Mouse (Mus musculus): ENCODE results near the gene Sept9.

Sept9 gene

GRCm38 (mm10) chr11:117406711-117407110 is 207.2 kb downstream of the Sept9 start:
- DNase-seq (ENCODE audit: low spot score in 2 of 2), result no peak

- DNase-seq (ENCODE audit: low spot score in 2 of 2), result peak in 1 of 2 experiments; percentile 21
These were observed 207.7 kb downstream of the Sept9 start for GRCm38 (mm10) chr11:117407196-117407595.

- peak; percentile 66 to 87 for DNase-seq (ENCODE audit: low spot score in 2 of 2)
These were observed 208.4 kb downstream of the Sept9 start for GRCm38 (mm10) chr11:117407651-117408441.

GRCm38 (mm10) chr11:117408442-117409031 is 209.1 kb downstream of the Sept9 start:
- DNase-seq (ENCODE audit: low spot score in 2 of 2), result peak in 1 of 2 experiments; percentile 19

GRCm38 (mm10) chr11:117409331-117409730 is 209.9 kb downstream of the Sept9 start:
- DNase-seq (ENCODE audit: low spot score in 2 of 2), result peak in 1 of 2 experiments; percentile 61

GRCm38 (mm10) chr11:117410059-117410458 is 210.6 kb downstream of the Sept9 start:
- DNase-seq (ENCODE audit: low spot score in 2 of 2), result peak in 1 of 2 experiments; percentile 28

GRCm38 (mm10) chr11:117411663-117412062 is 212.2 kb downstream of the Sept9 start:
- DNase-seq (ENCODE audit: low spot score in 2 of 2), result no peak

Data from frontal cortex, postnatal 36 days (tissue).